Mouse (Mus musculus) hindbrain, embryonic 11.5 days (tissue): ENCODE measurements around the gene Tspan14. TPM values are rescaled to one million over a fixed set of nuclear protein-coding genes. Genes with fewer than 3 reads are reported as not detected.

ENCODE experiments used
- ATAC-seq: fragments of 200-750 bp; cut with Nextera tagmentation; 2 replicates; pipeline ENCODE4 v1.8.0; 2017; ENCODE audit warnings: mild to moderate bottlenecking, moderate TSS enrichment, moderate library complexity; ENCODE audit not compliant: low FRiP score
- DNase-seq: peaks from one replicate; pipeline ENCODE4 v3.0.0-alpha.2; 2015; ENCODE audit warnings: low spot score
- H3K27ac ChIP-seq: fragments of 300-500 bp; sonication (generic); 2 replicates; pipeline ENCODE4 v1.5.1; 2014; ENCODE audit warnings: mild to moderate bottlenecking, low read depth, low read length
- H3K27me3 ChIP-seq: fragments of 300-500 bp; sonication (generic); 2 replicates; pipeline ENCODE4 v1.6.1; 2014; ENCODE audit warnings: mild to moderate bottlenecking, low read length, moderate library complexity, mixed read lengths; ENCODE audit not compliant: control insufficient read depth, insufficient read depth
- H3K36me3 ChIP-seq: fragments of 300-500 bp; sonication (generic); 2 replicates; pipeline ENCODE4 v1.6.1; 2014; ENCODE audit warnings: mild to moderate bottlenecking, low read length, moderate library complexity, mixed read lengths; ENCODE audit not compliant: control insufficient read depth, insufficient read depth
- H3K4me1 ChIP-seq: fragments of 300-500 bp; sonication (generic); replicated peaks from 2 replicates; pipeline ENCODE4 v1.6.1; 2014; ENCODE audit warnings: low read length, mixed read lengths; ENCODE audit not compliant: control insufficient read depth, insufficient read depth
- H3K4me2 ChIP-seq: fragments of 300-500 bp; sonication (generic); replicated peaks from 2 replicates; pipeline ENCODE4 v1.6.1; 2014; ENCODE audit warnings: mild to moderate bottlenecking, low read depth, low read length
- H3K4me3 ChIP-seq: fragments of 300-500 bp; sonication (generic); 2 replicates; pipeline ENCODE4 v1.5.1; 2014; ENCODE audit warnings: low read depth, low read length
- H3K9ac ChIP-seq: fragments of 300-500 bp; sonication (generic); 2 replicates; pipeline ENCODE4 v1.6.1; 2014; ENCODE audit warnings: low read depth, low read length
- H3K9me3 ChIP-seq: fragments of 300-500 bp; sonication (generic); 2 replicates; pipeline ENCODE4 v1.6.1; 2016; ENCODE audit warnings: low read length; ENCODE audit not compliant: control insufficient read depth
- WGBS: fragments of 180-500 bp; shearing (Covaris S2); extraction: QIAGEN DNeasy Blood & Tissue Kit; methylation state at CpG from one replicate; pipeline ENCODE4 v1.1.7; 2014; 5-methylcytosine and 5-hydroxymethylcytosine counted together
- polyA plus RNA-seq: library from polyadenylated mRNA; unstranded; fragments of >200 nt; fragmentation: Nextera tagmentation; extraction: Ambion mirVana; gene quantifications from 2 replicates; pipeline ENCODE4 v1.2.1, GENCODE M21; 2014

Tspan14 gene
- polyA plus RNA-seq, 1 experiment from 2014 or later: 96.5 TPM

DNA sequence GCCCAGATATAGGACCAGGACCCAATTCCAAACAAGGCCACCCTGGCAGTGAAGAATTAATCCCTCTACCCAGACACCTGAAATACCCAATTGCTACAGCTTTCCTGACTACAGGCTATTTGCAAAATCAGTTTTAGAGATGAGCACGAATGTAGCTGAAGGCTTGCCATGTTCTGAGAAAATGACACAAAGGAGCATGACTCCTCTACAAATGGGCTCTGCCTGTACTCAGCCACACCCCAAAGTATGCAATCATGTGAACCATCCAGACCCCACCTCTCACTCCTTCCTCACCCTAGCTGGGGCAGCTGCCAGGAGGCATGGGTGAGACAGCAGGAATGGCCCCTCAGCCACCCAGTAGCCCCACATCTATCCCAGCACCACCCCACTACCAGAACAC lies 31.1 kb downstream of the Tspan14 start:
- 86% methylated on average over 1 of the region's 1 CpGs for WGBS
- no peak overlapping the region for H3K4me2 ChIP-seq
- no peak overlapping the region for H3K9ac ChIP-seq
- H3K4me1 ChIP-seq: no peaks in the 10 kb centered on the region
- no peaks in the 10 kb centered on the region for H3K9me3 ChIP-seq
- no peak for DNase-seq
- H3K27ac ChIP-seq: no peak overlapping the region
- H3K27me3 ChIP-seq: no peaks in the 10 kb centered on the region
- H3K36me3 ChIP-seq: no peaks in the 10 kb centered on the region
- no peak for ATAC-seq
- H3K4me3 ChIP-seq: no peak overlapping the region

DNA sequence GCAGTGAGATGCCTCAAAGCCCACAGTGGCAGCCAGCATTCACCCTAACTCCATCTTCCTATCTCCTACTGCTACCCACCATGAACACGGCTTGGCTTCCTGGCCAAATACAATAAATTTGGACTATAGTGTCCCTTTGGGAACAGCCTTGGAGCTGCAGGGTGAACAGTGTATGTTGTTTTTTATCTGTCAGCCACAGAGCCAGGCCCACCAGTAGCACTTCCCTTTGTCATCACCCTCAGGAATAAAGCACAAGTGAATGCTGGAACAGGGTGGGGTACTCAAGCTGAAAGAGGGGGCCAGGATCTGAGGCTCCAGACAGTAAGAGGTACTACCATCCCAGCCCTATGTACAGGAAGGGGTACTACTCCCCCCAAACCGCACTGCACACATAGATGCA lies 31.6 kb downstream of the Tspan14 start:
- Histone ChIP-seq H3K27me3 (no peaks in the 10 kb centered on the region), H3K9me3 (no peaks in the 10 kb centered on the region), H3K4me3 (no peak overlapping the region), H3K9ac (no peak overlapping the region), H3K36me3 (no peaks in the 10 kb centered on the region), H3K27ac (no peak overlapping the region), H3K4me1 (no peaks in the 10 kb centered on the region), H3K4me2 (no peak overlapping the region)
- DNase-seq (no peak), ATAC-seq (no peak)
- WGBS: 89% methylated on average over 2 of the region's 2 CpGs

- Histone ChIP-seq H3K27me3 (no peaks in the 10 kb centered on the region), H3K4me2 (no peak overlapping the region), H3K9ac (no peak overlapping the region), H3K9me3 (no peaks in the 10 kb centered on the region), H3K36me3 (no peaks in the 10 kb centered on the region), H3K4me1 (no peaks in the 10 kb centered on the region), H3K4me3 (no peak overlapping the region), H3K27ac (no peak overlapping the region)
- 82% methylated on average over 7 of the region's 7 CpGs for WGBS
- ATAC-seq (peak; percentile 20; the same call in 1 of the 2 replicates), DNase-seq (no peak)
Observed at GRCm38 (mm10) chr14:40933328-40933727, 33.3 kb downstream of the Tspan14 start.

DNA sequence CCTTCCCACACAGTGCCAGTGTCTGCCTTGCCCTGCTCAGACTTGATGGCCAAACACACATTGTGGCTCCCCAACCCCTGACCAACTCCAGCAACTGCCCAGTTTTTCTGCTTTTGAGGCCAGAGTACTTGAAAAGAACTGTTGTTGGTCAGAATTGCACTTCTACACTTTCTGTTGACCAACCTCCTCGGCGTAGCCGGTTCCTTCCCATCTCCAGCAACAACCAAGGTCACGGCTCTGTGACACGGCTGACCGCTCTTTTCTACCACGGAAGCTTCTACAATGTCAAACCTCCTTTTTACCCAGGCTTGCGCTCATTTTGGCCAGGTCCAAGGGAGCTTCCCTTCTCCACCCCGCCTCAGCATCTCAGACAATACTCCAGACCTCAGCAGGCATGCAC lies 34.4 kb downstream of the Tspan14 start:
- Histone ChIP-seq H3K4me3 (no peak overlapping the region), H3K36me3 (no peaks in the 10 kb centered on the region), H3K4me1 (no peaks in the 10 kb centered on the region), H3K27ac (no peak overlapping the region), H3K4me2 (no peak overlapping the region), H3K27me3 (no peaks in the 10 kb centered on the region), H3K9me3 (no peaks in the 10 kb centered on the region), H3K9ac (no peak overlapping the region)
- ATAC-seq: no peak
- DNase-seq: no peak
- WGBS: 80% methylated on average over 9 of the region's 9 CpGs

DNA sequence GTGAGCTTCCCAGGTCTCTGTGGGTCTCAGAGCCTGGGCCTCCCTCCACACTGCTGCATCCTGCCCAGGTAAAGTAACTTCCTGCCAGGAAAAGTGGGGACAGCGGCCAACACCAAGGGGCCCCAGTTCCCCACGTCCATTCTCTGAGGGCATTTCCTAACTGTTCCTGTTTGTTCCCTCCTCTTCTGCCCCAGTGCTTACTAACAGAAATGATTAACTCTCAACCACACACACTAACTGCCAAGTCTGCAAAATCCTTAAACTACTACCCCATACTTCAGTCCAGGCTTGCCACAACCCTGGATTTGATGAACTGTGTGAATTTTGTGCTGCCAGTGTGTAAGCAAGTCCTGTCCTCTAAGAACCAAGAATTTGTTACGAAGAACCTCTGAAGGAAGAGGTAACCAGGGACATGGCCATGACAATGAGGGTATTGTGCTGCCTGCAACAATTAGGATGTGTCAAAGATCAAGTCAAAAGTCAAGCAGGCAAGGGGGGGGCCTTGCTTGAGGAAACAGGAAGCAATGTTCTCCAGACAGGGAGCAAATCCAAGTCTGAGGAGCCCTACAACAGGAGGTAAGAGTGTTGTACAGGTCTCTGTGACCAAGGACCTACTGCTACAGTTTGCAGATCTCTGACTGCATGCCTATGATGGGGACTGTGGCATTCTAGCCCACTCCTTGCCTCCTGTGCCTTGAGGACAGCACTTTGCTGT lies 35.3 kb downstream of the Tspan14 start:
- Histone ChIP-seq H3K4me1 (no peaks in the 10 kb centered on the region), H3K9ac (no peak overlapping the region), H3K36me3 (no peaks in the 10 kb centered on the region), H3K27ac (no peak overlapping the region), H3K4me2 (no peak overlapping the region), H3K4me3 (no peak overlapping the region), H3K27me3 (no peaks in the 10 kb centered on the region), H3K9me3 (no peaks in the 10 kb centered on the region)
- ATAC-seq (no peak), DNase-seq (no peak)
- 62% methylated on average over 3 of the region's 3 CpGs for WGBS

DNA sequence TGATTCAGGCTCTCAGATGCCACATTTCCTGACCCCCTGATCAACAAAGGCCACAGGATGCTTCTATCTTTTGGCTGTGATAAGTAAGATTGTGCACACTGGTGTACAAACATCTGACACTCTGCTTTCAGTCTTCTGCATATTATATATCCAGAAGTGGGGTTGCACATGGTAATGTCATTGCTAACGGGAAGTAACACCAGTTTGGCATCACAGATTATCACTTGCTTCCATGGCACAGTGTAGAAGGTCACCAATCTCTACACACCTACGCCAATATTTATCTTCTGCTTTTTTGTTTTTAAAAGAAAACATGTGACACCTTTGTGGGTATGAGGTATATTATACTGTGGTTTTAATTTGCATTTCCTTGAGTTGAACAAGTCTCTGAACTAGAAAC lies 36.7 kb downstream of the Tspan14 start:
- Histone ChIP-seq H3K36me3 (no peaks in the 10 kb centered on the region), H3K9me3 (no peaks in the 10 kb centered on the region), H3K9ac (no peak overlapping the region), H3K4me1 (no peaks in the 10 kb centered on the region), H3K27me3 (no peaks in the 10 kb centered on the region), H3K4me2 (no peak overlapping the region), H3K27ac (no peak overlapping the region), H3K4me3 (no peak overlapping the region)
- 87% methylated on average over 2 of the region's 2 CpGs for WGBS
- ATAC-seq (no peak), DNase-seq (no peak)

DNA sequence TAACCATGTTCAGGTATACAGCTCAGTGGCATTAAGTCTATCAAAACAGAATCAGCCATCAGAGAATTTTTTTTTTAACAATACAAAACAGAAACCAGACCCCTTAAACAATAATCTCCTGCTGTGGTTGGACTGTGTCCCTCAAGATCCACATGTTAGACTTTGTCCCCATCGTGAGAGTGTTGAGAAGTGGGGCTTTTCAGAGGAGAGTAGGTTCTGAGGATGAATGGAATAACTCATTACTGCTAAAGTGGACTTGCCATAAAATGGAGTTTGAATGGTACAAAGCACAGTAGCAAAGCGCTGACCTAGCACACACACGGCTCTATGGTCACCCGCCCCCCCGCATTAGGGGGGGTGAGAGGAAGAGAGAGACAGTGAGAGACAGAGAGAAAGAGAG lies 37.7 kb downstream of the Tspan14 start:
- H3K4me3 ChIP-seq: no peak overlapping the region
- no peaks in the 10 kb centered on the region for H3K9me3 ChIP-seq
- H3K4me1 ChIP-seq: no peaks in the 10 kb centered on the region
- H3K36me3 ChIP-seq: no peaks in the 10 kb centered on the region
- H3K9ac ChIP-seq: no peak overlapping the region
- no peak overlapping the region for H3K27ac ChIP-seq
- no peak overlapping the region for H3K4me2 ChIP-seq
- DNase-seq (no peak), ATAC-seq (no peak)
- H3K27me3 ChIP-seq: no peaks in the 10 kb centered on the region
- 63% methylated on average over 4 of the region's 5 CpGs for WGBS

- Histone ChIP-seq H3K9me3 (no peaks in the 10 kb centered on the region), H3K4me2 (no peak overlapping the region), H3K36me3 (no peaks in the 10 kb centered on the region), H3K27ac (no peak overlapping the region), H3K9ac (no peak overlapping the region), H3K4me1 (no peaks in the 10 kb centered on the region), H3K27me3 (no peaks in the 10 kb centered on the region), H3K4me3 (no peak overlapping the region)
- no peak for DNase-seq
- WGBS: 90% methylated on average over 2 of the region's 2 CpGs
- no peak for ATAC-seq
Observed at GRCm38 (mm10) chr14:40927041-40927440, 39.6 kb downstream of the Tspan14 start.

GRCm38 (mm10) chr14:40924378-40925113 lies 42.1 kb downstream of the Tspan14 start:
- no peak overlapping the region for H3K4me3 ChIP-seq
- H3K9me3 ChIP-seq: no peaks in the 10 kb centered on the region
- H3K4me2 ChIP-seq: no peak overlapping the region
- DNase-seq: peak; percentile 24
- peak; percentile 53; the same call in 1 of the 2 replicates for ATAC-seq
- WGBS: 57% methylated on average over 10 of the region's 10 CpGs
- H3K4me1 ChIP-seq: no peaks in the 10 kb centered on the region
- no peak overlapping the region for H3K9ac ChIP-seq
- H3K27me3 ChIP-seq: no peaks in the 10 kb centered on the region
- H3K27ac ChIP-seq: peak overlapping the region; percentile 42; the same call in 1 of the 2 replicates
- H3K36me3 ChIP-seq: no peaks in the 10 kb centered on the region
